Mouse (Mus musculus): ENCODE results near the gene Akr1c13. TPM values are rescaled to one million over a fixed set of nuclear protein-coding genes. Genes with fewer than 3 reads are reported as not detected.
"Not testable (repeated sequence)": the region's sequence is repeated elsewhere in the genome, so short reads cannot be mapped to it uniquely, and the experiment has no call there.

The Akr1c13 gene
- 1.5 TPM in 2 replicates for polyA plus RNA-seq (2014; fragmentation: Nextera tagmentation; extraction: Ambion mirVana)

- H3K9me3 ChIP-seq (ENCODE audit: control insufficient read depth, low read length), result no peaks in the 10 kb centered on the region
- 48% methylated on average over 3 of the region's 3 CpGs for WGBS
- H3K27me3 ChIP-seq (ENCODE audit: control insufficient read depth, insufficient read depth, low read length), result no peaks in the 10 kb centered on the region
- H3K4me1 ChIP-seq (ENCODE audit: control insufficient read depth, insufficient read depth, low read length), result no peaks in the 10 kb centered on the region
- H3K4me3 ChIP-seq (ENCODE audit: low read depth, low read length), result no peak within 1 kb of the TSS
- DNase-seq (ENCODE audit: low spot score) (no peak), ATAC-seq (ENCODE audit: insufficient read depth, low FRiP score, low TSS enrichment) (no peak)
- H3K9ac ChIP-seq (ENCODE audit: low read length), result no peak within 1 kb of the TSS
- H3K36me3 ChIP-seq (ENCODE audit: control insufficient read depth, insufficient read depth, low read length), result no peaks in the 10 kb centered on the region
- H3K27ac ChIP-seq (ENCODE audit: low read depth, low read length), result no peak within 1 kb of the TSS
- H3K4me2 ChIP-seq (ENCODE audit: low read depth), result no peak within 1 kb of the TSS
Measured at GRCm38 (mm10) chr13:4190904-4191303, at the start of gene Akr1c13. Gene Akr1c13, plus strand, starts transcription at chr13:4191150.

- no peaks in the 10 kb centered on the region for H3K36me3 ChIP-seq (ENCODE audit: control insufficient read depth, insufficient read depth, low read length)
- no peak overlapping the region for H3K4me2 ChIP-seq (ENCODE audit: low read depth)
- H3K4me3 ChIP-seq (ENCODE audit: low read depth, low read length), result no peak overlapping the region
- DNase-seq (ENCODE audit: low spot score), result no peak
- no peak for ATAC-seq (ENCODE audit: insufficient read depth, low FRiP score, low TSS enrichment)
- H3K27ac ChIP-seq (ENCODE audit: low read depth, low read length), result no peak overlapping the region
- no peaks in the 10 kb centered on the region for H3K27me3 ChIP-seq (ENCODE audit: control insufficient read depth, insufficient read depth, low read length)
- H3K9me3 ChIP-seq (ENCODE audit: control insufficient read depth, low read length), result no peaks in the 10 kb centered on the region
- WGBS, result 76% methylated on average over 1 of the region's 1 CpGs
- no peak overlapping the region for H3K9ac ChIP-seq (ENCODE audit: low read length)
- H3K4me1 ChIP-seq (ENCODE audit: control insufficient read depth, insufficient read depth, low read length), result no peaks in the 10 kb centered on the region
Measured at GRCm38 (mm10) chr13:4144261-4144660, 46.7 kb upstream of the Akr1c13 start.

- ATAC-seq (ENCODE audit: insufficient read depth, low FRiP score, low TSS enrichment) (no peak), DNase-seq (ENCODE audit: low spot score) (no peak)
- Histone ChIP-seq H3K27ac (ENCODE audit: low read depth, low read length) (no peak within 1 kb of the TSS), H3K4me3 (ENCODE audit: low read depth, low read length) (no peak within 1 kb of the TSS), H3K9ac (ENCODE audit: low read length) (no peak within 1 kb of the TSS), H3K36me3 (ENCODE audit: control insufficient read depth, insufficient read depth, low read length) (no peaks in the 10 kb centered on the region), H3K27me3 (ENCODE audit: control insufficient read depth, insufficient read depth, low read length) (no peaks in the 10 kb centered on the region), H3K4me1 (ENCODE audit: control insufficient read depth, insufficient read depth, low read length) (no peaks in the 10 kb centered on the region), H3K4me2 (ENCODE audit: low read depth) (no peak within 1 kb of the TSS), H3K9me3 (ENCODE audit: control insufficient read depth, low read length) (no peaks in the 10 kb centered on the region)
- WGBS, result 61% methylated on average over 5 of the region's 5 CpGs
Measured at GRCm38 (mm10) chr13:4150518-4150917, 40.4 kb upstream of the Akr1c13 start, which contains the start of gene Akr1c18. Gene Akr1c18, minus strand, starts transcription at chr13:4150654.

GRCm38 (mm10) chr13:4152908-4153307, 38.0 kb upstream of the Akr1c13 start:
- H3K4me3 ChIP-seq (ENCODE audit: low read depth, low read length), result no peak overlapping the region
- no peak overlapping the region for H3K4me2 ChIP-seq (ENCODE audit: low read depth)
- H3K4me1 ChIP-seq (ENCODE audit: control insufficient read depth, insufficient read depth, low read length), result no peaks in the 10 kb centered on the region
- H3K9me3 ChIP-seq (ENCODE audit: control insufficient read depth, low read length), result no peaks in the 10 kb centered on the region
- H3K27ac ChIP-seq (ENCODE audit: low read depth, low read length), result no peak overlapping the region
- H3K9ac ChIP-seq (ENCODE audit: low read length), result no peak overlapping the region
- H3K27me3 ChIP-seq (ENCODE audit: control insufficient read depth, insufficient read depth, low read length), result no peaks in the 10 kb centered on the region
- WGBS, result 68% methylated on average over 2 of the region's 2 CpGs
- no peaks in the 10 kb centered on the region for H3K36me3 ChIP-seq (ENCODE audit: control insufficient read depth, insufficient read depth, low read length)
- DNase-seq (ENCODE audit: low spot score) (no peak), ATAC-seq (ENCODE audit: insufficient read depth, low FRiP score, low TSS enrichment) (no peak)

- H3K4me3 ChIP-seq (ENCODE audit: low read depth, low read length), result no peak overlapping the region
- no peaks in the 10 kb centered on the region for H3K9me3 ChIP-seq (ENCODE audit: control insufficient read depth, low read length)
- no peak overlapping the region for H3K27ac ChIP-seq (ENCODE audit: low read depth, low read length)
- DNase-seq (ENCODE audit: low spot score) (no peak), ATAC-seq (ENCODE audit: insufficient read depth, low FRiP score, low TSS enrichment) (no peak)
- WGBS, result 75% methylated on average over 3 of the region's 3 CpGs
- no peaks in the 10 kb centered on the region for H3K27me3 ChIP-seq (ENCODE audit: control insufficient read depth, insufficient read depth, low read length)
- no peak overlapping the region for H3K4me2 ChIP-seq (ENCODE audit: low read depth)
- no peaks in the 10 kb centered on the region for H3K36me3 ChIP-seq (ENCODE audit: control insufficient read depth, insufficient read depth, low read length)
- H3K9ac ChIP-seq (ENCODE audit: low read length), result no peak overlapping the region
- H3K4me1 ChIP-seq (ENCODE audit: control insufficient read depth, insufficient read depth, low read length), result no peaks in the 10 kb centered on the region
Measured at GRCm38 (mm10) chr13:4153593-4153992, 37.4 kb upstream of the Akr1c13 start.

- Histone ChIP-seq H3K27me3 (ENCODE audit: control insufficient read depth, insufficient read depth, low read length) (no peaks in the 10 kb centered on the region), H3K9me3 (ENCODE audit: control insufficient read depth, low read length) (no peaks in the 10 kb centered on the region), H3K27ac (ENCODE audit: low read depth, low read length) (no peak overlapping the region), H3K4me2 (ENCODE audit: low read depth) (no peak overlapping the region), H3K4me1 (ENCODE audit: control insufficient read depth, insufficient read depth, low read length) (no peaks in the 10 kb centered on the region), H3K9ac (ENCODE audit: low read length) (no peak overlapping the region), H3K4me3 (ENCODE audit: low read depth, low read length) (no peak overlapping the region), H3K36me3 (ENCODE audit: control insufficient read depth, insufficient read depth, low read length) (no peaks in the 10 kb centered on the region)
- no peak for ATAC-seq (ENCODE audit: insufficient read depth, low FRiP score, low TSS enrichment)
- DNase-seq (ENCODE audit: low spot score), result no peak
- WGBS, result 56% methylated on average over 2 of the region's 2 CpGs
Measured at GRCm38 (mm10) chr13:4155286-4155685, 35.7 kb upstream of the Akr1c13 start.

GRCm38 (mm10) chr13:4168006-4168405, 22.9 kb upstream of the Akr1c13 start:
- Histone ChIP-seq H3K9me3 (ENCODE audit: control insufficient read depth, low read length) (no peaks in the 10 kb centered on the region), H3K9ac (ENCODE audit: low read length) (no peak overlapping the region), H3K4me3 (ENCODE audit: low read depth, low read length) (no peak overlapping the region), H3K4me1 (ENCODE audit: control insufficient read depth, insufficient read depth, low read length) (no peaks in the 10 kb centered on the region), H3K4me2 (ENCODE audit: low read depth) (no peak overlapping the region), H3K36me3 (ENCODE audit: control insufficient read depth, insufficient read depth, low read length) (no peaks in the 10 kb centered on the region), H3K27me3 (ENCODE audit: control insufficient read depth, insufficient read depth, low read length) (no peaks in the 10 kb centered on the region), H3K27ac (ENCODE audit: low read depth, low read length) (no peak overlapping the region)
- no peak for DNase-seq (ENCODE audit: low spot score)
- ATAC-seq (ENCODE audit: insufficient read depth, low FRiP score, low TSS enrichment), result no peak
- 39% methylated on average over 1 of the region's 1 CpGs for WGBS

- Histone ChIP-seq H3K9ac (ENCODE audit: low read length) (no peak overlapping the region), H3K36me3 (ENCODE audit: control insufficient read depth, insufficient read depth, low read length) (no peaks in the 10 kb centered on the region), H3K27ac (ENCODE audit: low read depth, low read length) (no peak overlapping the region), H3K9me3 (ENCODE audit: control insufficient read depth, low read length) (no peaks in the 10 kb centered on the region), H3K4me2 (ENCODE audit: low read depth) (no peak overlapping the region), H3K27me3 (ENCODE audit: control insufficient read depth, insufficient read depth, low read length) (no peaks in the 10 kb centered on the region), H3K4me1 (ENCODE audit: control insufficient read depth, insufficient read depth, low read length) (no peaks in the 10 kb centered on the region), H3K4me3 (ENCODE audit: low read depth, low read length) (no peak overlapping the region)
- 79% methylated on average over 2 of the region's 2 CpGs for WGBS
- DNase-seq (ENCODE audit: low spot score), result no peak
- ATAC-seq (ENCODE audit: insufficient read depth, low FRiP score, low TSS enrichment), result no peak
Measured at GRCm38 (mm10) chr13:4172978-4173377, 18.0 kb upstream of the Akr1c13 start.

GRCm38 (mm10) chr13:4181321-4181720, 9.6 kb upstream of the Akr1c13 start:
- not testable (repeated sequence) for H3K9ac ChIP-seq (ENCODE audit: low read length); H3K27me3 ChIP-seq (ENCODE audit: control insufficient read depth, insufficient read depth, low read length); H3K4me1 ChIP-seq (ENCODE audit: control insufficient read depth, insufficient read depth, low read length); ATAC-seq (ENCODE audit: insufficient read depth, low FRiP score, low TSS enrichment); H3K4me3 ChIP-seq (ENCODE audit: low read depth, low read length); H3K36me3 ChIP-seq (ENCODE audit: control insufficient read depth, insufficient read depth, low read length); H3K4me2 ChIP-seq (ENCODE audit: low read depth); H3K9me3 ChIP-seq (ENCODE audit: control insufficient read depth, low read length); DNase-seq (ENCODE audit: low spot score); H3K27ac ChIP-seq (ENCODE audit: low read depth, low read length)
- 89% methylated on average over 4 of the region's 4 CpGs for WGBS
